Mouse (Mus musculus) bone marrow macrophage, adult 2 months (primary cell): ENCODE results near the gene Grk6.

Experiments used
- CTCF ChIP-seq: IDR thresholded peaks from 2 replicates; pipeline ENCODE4 v1.5.1; 2012; ENCODE audit warnings: low read depth, mild to moderate bottlenecking, low read length, moderate library complexity
- POLR2A ChIP-seq: IDR thresholded peaks from 2 replicates; pipeline ENCODE4 v1.6.1; 2012; ENCODE audit warnings: mild to moderate bottlenecking, low read depth, low read length, borderline replicate concordance

DNA sequence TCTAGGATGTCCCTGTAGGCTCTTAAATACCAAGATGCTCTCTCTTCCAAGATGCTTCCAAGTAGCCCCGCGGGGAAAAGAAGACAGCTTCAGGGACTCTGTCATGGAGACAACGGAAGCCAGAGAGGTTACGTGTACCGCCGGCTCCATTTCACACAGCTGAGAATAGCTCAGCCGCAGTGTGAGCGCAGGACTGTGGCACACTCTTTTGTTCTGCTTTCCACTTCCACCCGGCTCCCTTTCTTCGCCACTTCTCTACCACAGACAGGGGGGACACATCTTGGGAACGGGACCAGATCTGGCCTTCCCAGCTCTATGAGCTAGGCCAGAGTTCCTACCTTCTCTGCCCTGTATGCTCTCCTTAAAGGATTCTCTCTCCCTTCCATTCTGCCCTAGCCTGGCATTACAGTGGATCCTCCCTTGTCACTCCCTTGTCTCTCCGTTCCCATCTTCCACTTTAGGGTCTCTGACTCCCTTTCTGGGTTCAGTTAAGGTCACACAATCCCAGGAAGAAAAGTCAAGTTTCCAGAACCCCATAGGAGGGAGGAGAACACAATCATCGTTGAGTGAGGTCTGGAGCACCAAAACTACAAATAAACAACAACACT, 39.0 kb upstream of the Grk6 start:
- no peak for TF ChIP-seq CTCF
- no peak for TF ChIP-seq POLR2A
